ENCODE assay signal across 10 mouse cellular contexts in the genomic region with DNA sequence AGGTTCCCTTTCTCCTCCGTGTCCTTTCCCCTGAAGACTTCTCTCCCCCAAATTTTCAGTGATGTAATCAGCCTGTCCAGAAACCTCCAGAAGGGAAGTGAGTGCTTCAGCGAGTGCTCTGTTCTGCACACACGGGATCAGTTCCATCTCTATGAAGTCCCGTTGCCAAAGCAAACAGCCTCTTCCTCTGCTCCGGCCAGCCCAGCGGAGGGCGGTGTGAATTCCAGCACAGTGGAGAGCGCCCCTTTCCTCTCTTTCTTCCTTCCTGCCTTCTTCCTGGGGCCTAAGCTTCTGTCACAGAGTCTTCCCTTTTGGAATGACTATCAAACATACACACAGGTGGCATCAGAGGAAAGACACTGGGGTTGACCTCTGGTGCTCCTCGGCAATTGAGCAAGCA. TPM values are rescaled to one million over a fixed set of nuclear protein-coding genes. Genes with fewer than 3 reads are reported as not detected.
A peak's percentile ranks its signal among the peaks of the same experiment; 100 is the strongest.
DNase-seq lines count a peak whose midpoint lies in the region; ATAC-seq and TF ChIP-seq lines count a peak whose summit lies in the region.
"Had no signal": no experiment of that assay in that cellular context is flagged by ENCODE, and none has a peak within 500 bp of the region (broad histone marks: within the 10 kb centered on the region; RNA-seq: fewer than 3 reads in every experiment).

No protein-coding gene starts in this region.

- H3K27ac ChIP-seq in liver, adult 2 months (replicated peaks; ENCODE audit: insufficient read depth, low read depth, low read length) = peak overlapping the region; percentile 63
- H3K27ac ChIP-seq in liver, embryonic 11.5 days (ENCODE audit: low read depth, low read length) = no peak overlapping the region
- H3K27ac ChIP-seq in intestine, postnatal 0 days (ENCODE audit: low read depth, low read length) = peak overlapping the region; percentile 3; the same call in 1 of the 2 replicates
- H3K27ac ChIP-seq in forebrain, embryonic 13.5 days = no peak overlapping the region
- H3K27ac ChIP-seq: neural tube, embryonic 12.5 days had no signal

- H3K36me3 ChIP-seq in liver, adult 2 months (ENCODE audit: control insufficient read depth, insufficient read depth, low read length) = no peaks in the 10 kb centered on the region
- no peaks in the 10 kb centered on the region; the same call in 1 of the 2 replicates for H3K36me3 ChIP-seq in liver, embryonic 11.5 days (ENCODE audit: control insufficient read depth, insufficient read depth, low read length)
- peaks cover 20% of the 10 kb centered on the region; the same call in 1 of the 2 replicates for H3K36me3 ChIP-seq in intestine, postnatal 0 days (ENCODE audit: control insufficient read depth, insufficient read depth)
- peaks cover 42% of the 10 kb centered on the region for H3K36me3 ChIP-seq in forebrain, embryonic 13.5 days (ENCODE audit: poor library complexity, severe bottlenecking)

- 0 out of 2 replicates have a peak, but pooled peaks have one; percentile 6 for TF ChIP-seq CTCF in liver, adult 2 months (IDR thresholded peaks at IDR 0.05; ENCODE audit: low read depth, low read length)
- peak; percentile 13 for TF ChIP-seq CTCF in intestine, postnatal 0 days (IDR thresholded peaks at IDR 0.05; ENCODE audit: low read depth)

- no peak for TF ChIP-seq POLR2A in liver, adult 2 months (IDR thresholded peaks at IDR 0.05; ENCODE audit: extremely low read depth, insufficient read depth, low read length)

- H3K4me3 ChIP-seq in liver, adult 2 months (ENCODE audit: insufficient read depth, low read depth, low read length) = no peak overlapping the region
- no peak overlapping the region for H3K4me3 ChIP-seq in liver, embryonic 11.5 days (ENCODE audit: low read depth, low read length)
- no peak overlapping the region for H3K4me3 ChIP-seq in intestine, postnatal 0 days (ENCODE audit: low read depth, low read length)
- H3K4me3 ChIP-seq in forebrain, embryonic 13.5 days = no peak overlapping the region
- H3K4me3 ChIP-seq: neural tube, embryonic 12.5 days had no signal

- H3K27me3 ChIP-seq in liver, adult 2 months (ENCODE audit: control insufficient read depth, insufficient read depth, low read length) = no peaks in the 10 kb centered on the region
- no peaks in the 10 kb centered on the region for H3K27me3 ChIP-seq in liver, embryonic 11.5 days (replicated peaks; ENCODE audit: control insufficient read depth, insufficient read depth, low read length)
- H3K27me3 ChIP-seq in intestine, postnatal 0 days (replicated peaks; ENCODE audit: control insufficient read depth, insufficient read depth, low read length) = no peaks in the 10 kb centered on the region
- no peaks in the 10 kb centered on the region for H3K27me3 ChIP-seq in forebrain, embryonic 13.5 days
- H3K27me3 ChIP-seq: CH12.LX; neural tube, embryonic 12.5 days had no signal

- no peaks in the 10 kb centered on the region for H3K79me2 ChIP-seq in liver, adult 2 months (ENCODE audit: control insufficient read depth, insufficient read depth, low read length)

- H3K4me1 ChIP-seq in liver, adult 2 months (ENCODE audit: control insufficient read depth, insufficient read depth, low read length) = peaks cover 18% of the 10 kb centered on the region
- H3K4me1 ChIP-seq in liver, embryonic 11.5 days (replicated peaks; ENCODE audit: control insufficient read depth, insufficient read depth, low read length) = peaks cover 6% of the 10 kb centered on the region
- no peaks in the 10 kb centered on the region for H3K4me1 ChIP-seq in intestine, postnatal 0 days (replicated peaks; ENCODE audit: control insufficient read depth, insufficient read depth, low read length)
- no peaks in the 10 kb centered on the region for H3K4me1 ChIP-seq in forebrain, embryonic 13.5 days
- H3K4me1 ChIP-seq: neural tube, embryonic 12.5 days had no signal

- H3K9me3 ChIP-seq in liver, embryonic 11.5 days (ENCODE audit: control insufficient read depth, low read length) = no peaks in the 10 kb centered on the region
- H3K9me3 ChIP-seq in intestine, postnatal 0 days (ENCODE audit: control insufficient read depth) = no peaks in the 10 kb centered on the region
- no peaks in the 10 kb centered on the region for H3K9me3 ChIP-seq in forebrain, embryonic 13.5 days (replicated peaks)
- H3K9me3 ChIP-seq: neural tube, embryonic 12.5 days had no signal

- DNase-seq in liver, adult 2 months (ENCODE audit: extremely low read depth, low read depth, low spot score) = peak; percentile 52
- DNase-seq in liver, embryonic 11.5 days (ENCODE audit: low spot score) = no peak
- DNase-seq in gastrocnemius, postnatal 25 days = peak; percentile 78
- peak; percentile 87 for DNase-seq in lung, postnatal 10 days
- no peak for DNase-seq in cerebellum, adult 8-10 months

- no peak overlapping the region for H3K4me2 ChIP-seq in liver, embryonic 11.5 days
- no peak overlapping the region for H3K4me2 ChIP-seq in intestine, postnatal 0 days (replicated peaks; ENCODE audit: low read depth)
- H3K4me2 ChIP-seq in forebrain, embryonic 13.5 days = no peak overlapping the region
- H3K4me2 ChIP-seq: neural tube, embryonic 12.5 days had no signal

- no peak overlapping the region for H3K9ac ChIP-seq in liver, adult 2 months (ENCODE audit: low read depth, low read length)
- H3K9ac ChIP-seq in liver, embryonic 11.5 days (ENCODE audit: low read depth, low read length) = no peak overlapping the region
- no peak overlapping the region for H3K9ac ChIP-seq in intestine, postnatal 0 days (ENCODE audit: low read depth, low read length)
- H3K9ac ChIP-seq in forebrain, embryonic 13.5 days = no peak overlapping the region
- H3K9ac ChIP-seq: neural tube, embryonic 12.5 days had no signal

- no peak for ATAC-seq in liver, embryonic 11.5 days (replicated peaks; ENCODE audit: low FRiP score)
- peak; percentile 25; the same call in 1 of the 2 replicates for ATAC-seq in intestine, postnatal 0 days
- no peak for ATAC-seq in CD4-positive, CD25-positive, alpha-beta regulatory T cell, adult 4 months
- ATAC-seq in forebrain, embryonic 13.5 days = no peak

- 19% methylated on average over 9 of the region's 9 CpGs for WGBS in liver, adult 2 months
- 60% methylated on average over 9 of the region's 9 CpGs for WGBS in liver, embryonic 11.5 days
- 63% methylated on average over 9 of the region's 9 CpGs for WGBS in intestine, postnatal 0 days
- 82% methylated on average over 9 of the region's 9 CpGs for WGBS in forebrain, embryonic 13.5 days

RNA-seq across cellular contexts. Expression of a gene that starts 19.0 kb away (rescaled TPM):
- 22.3 and 23.9 TPM in 2 replicates for total RNA-seq in liver, adult 2 months (2014; rRNA removed)
- polyA plus RNA-seq in liver, adult 2 months (2012; rRNA removed) = 15.7 and 19.1 TPM in 2 replicates
- polyA plus RNA-seq in liver, embryonic 11.5 days (2014; fragmentation: Nextera tagmentation; extraction: Ambion mirVana) = 8.5 and 10.1 TPM in 2 replicates
- 10 to 100 TPM in 1 of 2 experiments, 1 to 10 TPM in 1; 9.4 to 11.0 TPM for total RNA-seq in gastrocnemius, postnatal 25 days (2021)
- polyA plus RNA-seq in intestine, postnatal 0 days (2015; fragmentation: Nextera tagmentation; extraction: Ambion mirVana) = 14.5 and 15.8 TPM in 2 replicates
- polyA plus RNA-seq in CD4-positive, CD25-positive, alpha-beta regulatory T cell, adult 4 months (2017; shearing (Covaris generic)) = under 1 TPM; 0.56 to 0.79 TPM
- polyA plus RNA-seq in forebrain, embryonic 13.5 days (2015; fragmentation: Nextera tagmentation; extraction: Ambion mirVana) = 7.7 and 10.1 TPM in 2 replicates
- total RNA-seq: CH12.LX had no signal

RNA-seq across cellular contexts. Expression of a gene that starts 48.5 kb away (rescaled TPM):
- 4.6 and 5.4 TPM in 2 replicates for total RNA-seq in liver, adult 2 months (2014; rRNA removed)
- polyA plus RNA-seq in liver, adult 2 months (2012; rRNA removed) = 3.4 and 3.6 TPM in 2 replicates
- 51.6 and 55.3 TPM in 2 replicates for polyA plus RNA-seq in liver, embryonic 11.5 days (2014; fragmentation: Nextera tagmentation; extraction: Ambion mirVana)
- total RNA-seq in gastrocnemius, postnatal 25 days (2021) = 1 to 10 TPM; 2.7 to 4.6 TPM
- 2.9 and 3.6 TPM in 2 replicates for polyA plus RNA-seq in intestine, postnatal 0 days (2015; fragmentation: Nextera tagmentation; extraction: Ambion mirVana)
- 10 to 100 TPM; 12.3 to 25.1 TPM for polyA plus RNA-seq in CD4-positive, CD25-positive, alpha-beta regulatory T cell, adult 4 months (2017; shearing (Covaris generic))
- polyA plus RNA-seq in forebrain, embryonic 13.5 days (2015; fragmentation: Nextera tagmentation; extraction: Ambion mirVana) = 18.6 and 22.8 TPM in 2 replicates

RNA-seq across cellular contexts. Expression of a gene that starts 48.8 kb away (rescaled TPM):
- 2.7 and 2.9 TPM in 2 replicates for total RNA-seq in liver, adult 2 months (2014; rRNA removed)
- polyA plus RNA-seq in liver, adult 2 months (2012; rRNA removed) = 4.2 and 6.5 TPM in 2 replicates
- 9.5 and 11.8 TPM in 2 replicates for polyA plus RNA-seq in liver, embryonic 11.5 days (2014; fragmentation: Nextera tagmentation; extraction: Ambion mirVana)
- total RNA-seq in gastrocnemius, postnatal 25 days (2021) = 1 to 10 TPM; 6.8 to 6.9 TPM
- 2.5 and 2.7 TPM in 2 replicates for polyA plus RNA-seq in intestine, postnatal 0 days (2015; fragmentation: Nextera tagmentation; extraction: Ambion mirVana)
- 1 to 10 TPM; 6.1 to 7.4 TPM for polyA plus RNA-seq in CD4-positive, CD25-positive, alpha-beta regulatory T cell, adult 4 months (2017; shearing (Covaris generic))
- polyA plus RNA-seq in forebrain, embryonic 13.5 days (2015; fragmentation: Nextera tagmentation; extraction: Ambion mirVana) = 7.9 and 8.3 TPM in 2 replicates

RNA-seq across cellular contexts. Expression of a gene that starts 51.4 kb away (rescaled TPM):
- 3.2 and 5.4 TPM in 2 replicates for total RNA-seq in liver, adult 2 months (2014; rRNA removed)
- polyA plus RNA-seq in liver, adult 2 months (2012; rRNA removed) = 5.7 and 7.3 TPM in 2 replicates
- polyA plus RNA-seq in liver, embryonic 11.5 days (2014; fragmentation: Nextera tagmentation; extraction: Ambion mirVana) = 46.2 and 49.6 TPM in 2 replicates
- total RNA-seq in gastrocnemius, postnatal 25 days (2021) = 1 to 10 TPM; 5.8 to 5.9 TPM
- 7.6 and 8.7 TPM in 2 replicates for polyA plus RNA-seq in intestine, postnatal 0 days (2015; fragmentation: Nextera tagmentation; extraction: Ambion mirVana)
- 10 to 100 TPM; 24.4 to 36.8 TPM for polyA plus RNA-seq in CD4-positive, CD25-positive, alpha-beta regulatory T cell, adult 4 months (2017; shearing (Covaris generic))
- 41.2 and 45.3 TPM in 2 replicates for polyA plus RNA-seq in forebrain, embryonic 13.5 days (2015; fragmentation: Nextera tagmentation; extraction: Ambion mirVana)

RNA-seq across cellular contexts. Expression of a gene that starts 56.2 kb away (rescaled TPM):
- not detected in 2 replicates for total RNA-seq in liver, adult 2 months (2014; rRNA removed)
- not detected in 2 replicates for polyA plus RNA-seq in liver, adult 2 months (2012; rRNA removed)
- not detected in 2 replicates for polyA plus RNA-seq in liver, embryonic 11.5 days (2014; fragmentation: Nextera tagmentation; extraction: Ambion mirVana)
- total RNA-seq in gastrocnemius, postnatal 25 days (2021) = 1 to 10 TPM; 4.4 to 6.6 TPM
- polyA plus RNA-seq in intestine, postnatal 0 days (2015; fragmentation: Nextera tagmentation; extraction: Ambion mirVana) = 0.25 and 0.27 TPM in 2 replicates
- not detected for polyA plus RNA-seq in CD4-positive, CD25-positive, alpha-beta regulatory T cell, adult 4 months (2017; shearing (Covaris generic))
- not detected in 2 replicates for polyA plus RNA-seq in forebrain, embryonic 13.5 days (2015; fragmentation: Nextera tagmentation; extraction: Ambion mirVana)
- total RNA-seq: CH12.LX had no signal
- polyA plus RNA-seq: neural tube, embryonic 12.5 days had no signal

Comparison
In these comparisons a context has a peak if more than half of its experiments do, and no peak if none do; other contexts are left out.
1. DNase-seq: peak in liver, adult 2 months (single experiment), gastrocnemius, postnatal 25 days (single experiment) and lung, postnatal 10 days (single experiment); none in liver, embryonic 11.5 days (single experiment) and cerebellum, adult 8-10 months (single experiment).
2. H3K27ac ChIP-seq: peak in liver, adult 2 months (single experiment) and intestine, postnatal 0 days (single experiment); none in liver, embryonic 11.5 days (single experiment) and forebrain, embryonic 13.5 days (single experiment).